Mouse (Mus musculus) lung, postnatal 36 days (tissue): Measurements from ENCODE around the gene Otud7b.
"Not testable (repeated sequence)": the region's sequence is repeated elsewhere in the genome, so short reads cannot be mapped to it uniquely, and the experiment has no call there.

ENCODE experiments used
- DNase-seq: peaks from one replicate; pipeline ENCODE4 v3.0.0; 2022; ENCODE audit warnings: mixed read lengths

The Otud7b gene

DNA sequence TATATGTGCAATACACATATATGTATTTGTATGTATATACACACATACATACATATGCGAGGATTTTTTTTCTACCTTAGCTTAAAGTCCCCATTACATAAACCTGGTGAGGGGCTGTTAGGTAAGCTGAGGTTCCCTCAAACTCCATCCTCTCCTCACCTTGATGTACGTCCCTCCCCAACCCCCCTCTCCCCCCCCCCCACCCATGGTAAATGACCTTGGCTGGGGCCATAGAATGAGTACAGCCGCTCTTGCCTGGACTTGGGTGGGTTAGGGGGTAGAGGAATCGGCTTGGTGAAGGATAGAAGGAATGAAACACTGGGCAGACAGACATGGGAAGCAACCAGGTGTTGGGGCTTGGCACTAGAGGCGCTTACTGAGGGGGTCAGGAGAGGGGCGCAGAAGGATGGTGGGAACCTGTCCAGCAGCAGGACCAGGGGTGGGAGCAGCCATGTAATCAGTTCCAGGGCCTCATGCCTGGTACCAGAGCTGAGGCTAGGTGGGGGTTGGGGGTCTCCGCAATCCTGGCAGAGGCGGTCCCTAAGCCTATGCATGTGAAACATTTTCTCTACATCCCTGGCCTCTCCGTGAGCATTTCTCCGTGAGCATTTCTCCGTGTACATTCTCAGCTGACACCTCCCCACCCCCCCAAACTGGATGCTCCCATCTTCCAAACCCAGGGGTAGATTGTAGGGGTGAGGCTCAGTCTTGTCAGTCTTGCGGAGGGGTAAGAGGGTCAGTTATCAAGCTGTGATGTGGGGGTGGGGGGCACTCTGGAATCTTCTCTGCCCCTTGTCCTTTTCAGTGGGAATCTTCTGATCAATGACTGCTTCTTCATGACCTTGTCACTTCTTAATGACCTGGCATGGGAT lies 77.4 kb downstream of the Otud7b start:
- no peak for DNase-seq

DNA sequence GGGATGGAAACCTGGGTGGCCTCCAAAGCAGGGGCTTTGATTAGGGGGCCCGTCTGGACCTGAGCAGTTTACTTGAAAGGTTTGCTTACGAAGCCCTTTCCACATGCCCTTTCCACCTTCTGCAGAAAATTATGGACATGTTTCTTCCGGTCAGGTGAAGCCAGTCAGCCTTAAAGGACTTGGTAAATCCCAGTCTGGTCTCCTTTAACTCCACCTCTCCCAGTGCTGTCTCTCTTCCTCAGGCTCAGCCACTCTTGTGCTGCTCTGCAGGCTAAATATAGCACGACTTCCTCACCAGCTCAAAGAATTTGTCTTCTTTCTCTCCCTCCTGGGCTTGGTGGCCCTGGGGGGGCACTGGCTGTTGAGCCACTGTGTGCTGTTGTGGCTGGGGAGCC lies 78.1 kb downstream of the Otud7b start:
- DNase-seq: no peak

DNA sequence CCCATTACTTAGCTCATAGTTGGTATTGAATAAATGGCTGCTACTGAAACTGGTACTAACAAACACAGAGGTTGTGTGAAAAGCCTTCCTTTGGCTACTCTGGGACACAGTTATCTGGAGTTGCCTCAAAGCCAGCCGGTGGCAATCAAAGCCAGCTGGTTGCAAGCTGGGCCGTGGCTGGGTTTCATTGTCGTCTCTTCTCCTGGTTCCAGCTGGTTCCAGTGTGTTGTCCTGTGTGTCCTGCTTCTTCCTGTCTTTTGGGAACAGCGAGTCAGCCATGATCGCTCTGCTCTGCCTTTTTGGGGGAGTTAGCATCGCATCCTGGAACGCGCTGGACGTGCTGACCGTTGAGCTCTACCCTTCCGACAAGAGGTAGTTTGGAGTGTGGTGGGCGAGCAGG lies 88.7 kb downstream of the Otud7b start:
- no peak for DNase-seq

DNA sequence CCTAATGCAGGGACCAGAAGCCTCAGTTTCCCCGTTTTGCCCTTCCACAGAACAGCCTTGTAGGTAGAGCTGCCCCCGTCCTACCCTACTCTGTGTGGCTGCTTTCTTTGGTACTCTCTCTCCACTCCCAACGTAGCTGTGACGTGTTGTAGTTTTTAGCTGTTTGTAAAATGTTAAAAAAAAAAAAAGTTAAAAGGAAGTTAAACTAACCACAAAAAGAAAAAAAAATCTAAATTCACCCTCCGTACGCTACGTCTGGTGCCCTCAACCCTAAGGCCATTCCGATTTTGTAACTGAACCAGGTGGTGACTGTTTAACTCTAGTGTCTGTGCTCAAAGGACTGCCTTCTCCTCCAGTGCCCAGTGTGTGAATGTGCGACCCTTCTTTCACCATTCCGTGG lies 90.6 kb downstream of the Otud7b start:
- DNase-seq: no peak

DNA sequence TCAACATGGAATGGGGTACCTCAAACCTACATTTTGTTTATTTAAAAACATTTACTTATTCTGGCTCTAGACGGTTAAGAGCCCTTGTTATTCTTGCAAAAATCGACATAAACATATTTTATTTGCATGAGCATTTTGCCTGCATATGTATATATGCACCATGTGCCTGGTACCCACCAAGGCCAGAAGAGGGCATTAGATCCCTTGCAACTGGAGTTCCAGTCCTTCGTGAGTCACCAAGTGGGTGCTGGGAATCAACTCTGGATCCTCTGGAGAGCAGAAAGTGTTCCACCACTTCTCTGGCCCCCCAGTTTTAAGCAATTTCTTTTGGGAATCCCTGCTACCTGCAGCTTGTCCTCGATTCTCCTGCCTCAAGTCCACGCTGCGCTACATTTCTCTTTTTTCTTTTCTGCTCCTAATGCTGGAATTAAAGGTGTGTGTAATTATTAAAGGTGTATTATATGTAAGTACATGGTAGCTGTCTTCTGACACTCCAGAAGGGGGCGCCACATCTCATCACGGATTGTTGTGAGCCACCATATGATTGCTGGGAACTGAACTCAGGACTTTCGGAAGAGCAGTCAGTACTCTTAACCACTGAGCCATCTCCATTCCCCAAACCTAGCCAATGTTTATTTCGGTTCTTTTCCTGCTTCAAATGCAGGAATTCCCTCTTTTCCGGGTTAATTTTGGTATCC lies 91.4 kb downstream of the Otud7b start:
- DNase-seq: no peak

DNA sequence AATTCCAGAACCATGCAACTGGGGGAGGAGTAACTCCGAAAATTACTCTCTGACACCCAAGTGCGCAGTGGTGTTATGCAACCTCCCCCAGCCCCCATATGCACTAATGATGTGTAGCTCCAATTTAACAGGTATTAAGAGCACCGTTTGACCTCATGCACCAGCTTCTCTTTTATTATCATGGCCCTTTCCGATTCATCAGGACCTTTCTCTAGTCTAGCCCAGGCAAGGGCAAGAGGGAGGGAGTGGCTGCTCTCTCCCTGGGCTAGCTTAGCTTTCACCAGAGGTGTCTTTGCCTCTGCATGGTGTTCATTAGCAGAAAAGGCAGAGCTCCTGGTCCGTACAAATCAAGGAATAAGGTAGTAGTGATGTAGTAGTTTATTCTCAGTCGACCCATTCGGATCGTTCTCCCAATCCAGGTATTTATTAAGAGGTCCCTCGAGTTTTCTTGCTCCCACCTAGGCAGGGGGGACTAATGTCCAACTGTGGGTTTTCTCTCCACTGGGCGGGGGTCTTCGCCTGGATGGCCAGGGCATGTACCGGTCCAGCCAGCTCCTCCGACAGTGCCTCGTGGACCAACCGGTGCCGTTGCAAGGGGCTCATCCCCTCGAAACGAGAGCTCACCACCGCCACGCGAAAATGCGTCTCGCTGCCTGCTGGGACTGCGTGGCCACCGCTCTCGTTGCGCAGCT lies 92.3 kb downstream of the Otud7b start:
- DNase-seq: no peak

DNA sequence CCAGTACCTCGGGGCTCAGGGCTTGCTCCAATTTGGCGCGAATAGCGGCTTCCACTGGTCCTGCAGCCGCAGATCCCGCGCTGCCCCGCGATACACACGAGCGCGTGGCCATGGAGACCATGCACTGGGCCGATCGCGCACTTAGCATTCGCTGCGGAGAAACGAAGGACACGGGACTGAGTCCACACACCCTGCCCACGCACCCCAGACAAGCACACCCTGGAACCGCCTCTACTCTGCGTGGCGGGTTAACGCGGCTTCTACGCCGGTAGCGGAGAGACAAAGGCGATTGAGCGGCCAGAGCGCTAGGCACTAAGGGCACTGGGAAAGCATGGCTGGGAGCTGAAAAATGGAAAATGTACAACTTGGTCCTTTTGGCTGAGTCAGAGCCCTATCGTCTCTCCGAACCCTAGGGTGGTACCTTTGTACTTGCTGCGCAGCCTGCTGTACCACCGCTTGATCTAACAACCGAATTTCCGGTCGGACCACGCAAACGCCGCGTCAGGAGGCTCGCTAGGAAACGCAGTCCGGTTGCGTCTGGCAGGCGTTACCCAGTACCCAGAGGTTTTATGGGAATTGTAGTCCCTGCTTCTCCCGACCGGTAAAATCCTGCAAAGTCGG lies 92.9 kb downstream of the Otud7b start:
- DNase-seq: peak; percentile 94

DNA sequence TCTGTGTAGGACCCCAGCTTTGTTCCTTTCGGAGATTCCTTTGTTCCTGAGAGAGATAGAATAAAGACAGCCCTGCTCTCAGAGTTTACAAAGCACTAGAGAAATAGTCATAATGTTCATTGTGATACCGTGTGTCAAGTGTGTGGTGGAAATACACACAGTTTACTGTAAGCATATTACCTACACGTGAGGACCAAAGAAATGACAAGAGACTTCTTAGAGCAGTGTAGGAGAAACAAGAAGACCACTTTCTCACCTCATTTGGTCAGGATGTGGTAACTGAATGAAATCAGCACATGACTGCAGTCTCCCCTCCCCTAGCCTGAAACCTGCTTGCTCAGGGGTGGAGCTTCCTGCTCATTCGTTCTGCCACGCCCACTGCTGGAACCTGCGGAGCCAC lies 93.9 kb downstream of the Otud7b start:
- DNase-seq: peak; percentile 56

DNA sequence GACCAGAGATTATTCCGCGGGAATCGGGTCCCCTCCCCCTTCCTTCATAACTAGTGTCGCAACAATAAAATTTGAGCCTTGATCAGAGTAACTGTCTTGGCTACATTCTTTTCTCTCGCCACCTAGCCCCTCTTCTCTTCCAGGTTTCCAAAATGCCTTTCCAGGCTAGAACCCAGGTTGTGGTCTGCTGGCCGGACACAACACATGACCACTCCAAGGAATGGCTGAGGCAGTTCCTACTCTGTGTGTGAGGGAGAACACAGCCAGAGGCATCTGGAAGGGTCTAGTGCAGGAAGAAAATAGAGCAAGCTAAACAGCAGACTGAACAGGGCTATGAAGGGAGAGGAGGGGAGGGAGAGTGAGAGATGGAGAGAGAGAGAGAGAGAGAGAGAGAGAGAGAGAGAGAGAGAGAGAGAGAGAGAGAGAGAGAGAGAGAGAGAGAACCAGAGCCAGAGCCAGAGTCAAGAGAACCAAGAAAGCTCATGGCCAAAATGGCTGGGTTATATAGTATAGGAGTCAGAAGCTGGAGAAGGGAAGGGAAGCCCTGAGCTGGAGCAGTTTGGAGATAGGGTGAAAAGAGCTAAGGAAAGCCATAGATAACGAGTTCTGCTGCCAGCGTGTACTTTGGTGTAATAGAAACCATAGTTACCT lies 94.4 kb downstream of the Otud7b start:
- not testable (repeated sequence) for DNase-seq

DNA sequence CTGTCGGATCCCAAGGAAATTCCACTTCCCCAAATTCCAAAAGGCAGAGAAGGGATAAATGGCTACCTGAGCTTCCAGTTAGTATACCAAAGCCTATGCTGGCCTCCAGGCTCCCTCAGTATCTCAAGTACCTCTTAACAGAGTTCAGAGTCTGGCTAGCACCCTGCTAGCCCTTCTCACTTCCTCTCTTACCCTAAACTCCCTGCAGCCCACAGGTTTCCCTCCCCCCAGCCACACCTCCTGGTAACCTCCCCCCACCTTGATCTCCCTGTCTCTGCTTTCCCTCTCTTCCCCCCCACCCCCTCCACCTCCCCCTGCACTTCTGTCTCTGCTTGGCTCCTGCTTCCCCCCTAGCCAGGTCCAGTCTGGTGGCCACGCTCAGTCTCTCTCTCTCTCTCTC lies 95.4 kb downstream of the Otud7b start:
- no peak for DNase-seq

DNA sequence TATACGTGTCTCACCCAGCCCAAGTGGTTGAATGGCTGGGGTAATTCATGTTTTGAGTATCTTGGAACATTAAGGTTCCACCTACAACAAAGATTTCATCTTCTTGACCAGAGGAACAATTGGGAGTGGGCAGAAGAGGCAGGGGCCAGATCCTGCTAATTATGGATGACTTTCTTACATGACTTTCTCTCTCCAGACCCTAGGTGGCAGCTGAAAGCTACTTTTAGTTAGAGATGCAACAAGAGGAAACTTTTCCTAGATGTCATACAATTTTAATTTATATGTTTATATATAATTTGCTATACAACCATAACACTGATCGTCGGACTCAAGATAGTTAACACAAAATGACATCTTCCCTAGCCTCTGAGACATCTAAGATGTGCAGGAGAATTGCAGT lies 103.5 kb downstream of the Otud7b start:
- DNase-seq: no peak

DNA sequence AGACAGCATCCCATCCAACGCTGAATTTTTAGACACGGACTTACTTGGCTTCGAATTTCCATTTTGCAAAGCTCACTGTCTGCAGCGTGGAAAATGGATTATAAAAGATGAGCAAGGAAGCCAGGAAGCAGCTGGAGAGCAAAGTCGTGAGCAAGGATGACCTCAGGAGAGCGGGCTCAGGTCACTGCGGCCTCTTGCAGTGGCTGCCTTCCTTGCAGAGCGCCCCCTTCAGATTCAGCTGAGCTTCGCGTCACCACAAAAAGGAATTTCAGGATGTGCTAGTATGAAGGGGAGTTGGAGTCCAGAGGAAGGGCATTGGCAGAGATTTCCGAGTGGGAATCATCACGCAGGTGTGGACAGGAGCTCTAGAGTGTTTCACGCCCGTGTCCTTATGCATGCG lies 104.9 kb downstream of the Otud7b start:
- no peak for DNase-seq
